Mouse (Mus musculus) colon, adult 2 months (tissue): ENCODE results near the gene Fam187b. TPM values are rescaled to one million over a fixed set of nuclear protein-coding genes. Genes with fewer than 3 reads are reported as not detected.

Experiments used
- polyA plus RNA-seq: library from polyadenylated mRNA; depleted of rRNA; stranded (reverse); fragments of >200 nt; gene quantifications from 2 replicates; pipeline ENCODE4 v1.2.3, GENCODE M21; 2012; rRNA removed

Gene Fam187b
- 4.6 and 5.6 TPM in 2 replicates for polyA plus RNA-seq

DNA sequence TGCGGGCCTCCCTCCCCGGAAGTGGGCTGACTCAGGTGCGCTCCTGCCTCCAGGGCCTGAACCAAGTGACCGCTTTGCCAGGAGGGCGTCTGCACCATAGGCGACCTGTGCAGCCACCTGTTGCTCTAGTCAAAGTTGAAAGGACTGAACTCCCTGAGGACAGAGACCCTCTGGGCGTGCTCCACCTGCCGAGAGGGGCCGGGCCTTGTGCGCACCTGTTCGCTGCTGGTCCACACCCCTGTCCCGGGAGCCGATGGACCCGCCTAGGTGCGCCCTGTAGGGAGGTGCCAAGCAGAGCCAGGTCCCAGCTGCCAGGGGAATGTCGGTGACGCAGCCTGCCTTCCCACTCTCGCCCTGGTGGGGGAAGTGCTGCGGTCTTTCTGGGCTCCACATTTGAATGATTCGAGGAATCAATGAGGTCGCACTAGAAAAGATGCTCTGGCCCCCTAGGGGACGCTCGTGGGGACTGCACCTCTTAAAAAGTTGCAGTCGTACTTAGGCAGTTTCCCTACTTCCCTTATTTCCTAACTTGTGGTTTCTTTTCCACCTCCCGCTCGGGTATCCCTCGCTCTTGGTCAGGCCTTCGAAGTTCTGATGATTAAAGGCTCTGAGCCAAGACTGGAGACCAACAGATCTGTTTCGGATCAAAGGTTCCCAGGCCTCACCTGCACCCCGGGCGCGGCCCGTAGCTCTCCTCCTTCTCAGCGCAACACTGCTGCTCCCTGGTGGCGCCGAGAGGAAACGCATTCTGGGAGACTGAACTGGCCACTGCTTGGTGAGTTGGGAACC lies at the start of gene Fam187b:
Fam187b (plus strand) TSS at position 290 of the 789 bp plus-strand sequence.

DNA sequence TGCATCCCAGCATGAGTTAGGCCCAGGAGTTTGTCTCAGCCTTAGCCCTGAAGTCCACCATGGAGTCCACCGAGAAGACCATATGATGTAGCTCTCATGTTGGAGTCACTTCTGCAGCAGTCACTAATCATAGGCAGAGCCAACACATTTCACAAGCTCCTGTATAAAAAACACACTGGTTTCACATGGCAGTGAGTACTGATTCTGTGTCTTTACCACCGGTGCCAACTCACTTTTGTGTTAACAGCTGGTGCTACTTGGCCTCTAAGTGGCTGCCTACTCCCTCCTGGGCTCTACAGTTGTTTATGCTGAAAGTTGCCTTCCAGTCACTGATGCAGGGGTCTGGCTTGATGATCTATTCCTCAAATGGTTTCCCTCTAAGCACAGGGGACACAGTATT lies 49.0 kb upstream of the Fam187b start, which contains the start of gene Hamp2:
Hamp2 (minus strand) TSS at position 101 of the 400 bp plus-strand sequence.

DNA sequence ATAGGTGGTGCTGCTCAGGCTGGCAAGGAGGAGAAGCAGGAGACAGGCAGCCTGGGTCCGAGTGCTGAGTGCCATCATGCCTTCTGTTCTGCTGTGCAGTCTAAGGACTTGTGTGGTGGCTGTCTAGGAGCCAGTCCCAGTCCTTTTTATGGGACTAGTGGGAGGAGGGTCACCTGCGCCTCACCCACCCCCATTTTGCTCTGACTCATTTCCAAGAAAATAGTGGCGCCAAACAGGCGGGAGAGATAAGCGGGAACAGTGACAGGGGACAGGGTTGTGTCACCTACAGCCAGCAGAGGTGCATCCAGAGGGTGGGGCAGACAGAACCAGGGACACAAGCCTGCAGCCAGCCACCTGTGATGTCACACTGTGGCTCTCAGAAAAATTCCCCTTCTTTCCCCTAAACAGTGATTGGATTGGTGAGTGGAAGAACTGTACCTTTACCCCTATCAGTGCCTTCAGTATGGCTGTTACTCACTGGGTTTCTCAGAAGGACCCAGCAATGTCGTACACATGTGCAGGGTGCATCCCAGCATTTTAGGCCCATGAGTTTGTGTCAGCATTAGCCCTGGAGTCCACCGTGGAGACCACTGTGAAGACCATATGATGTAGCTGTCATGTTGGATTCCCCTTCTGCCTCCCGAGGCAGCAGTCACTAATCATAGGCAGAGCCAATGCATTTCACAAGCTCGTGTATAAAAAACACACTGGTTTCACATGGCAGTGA lies 29.5 kb upstream of the Fam187b start, which contains the start of gene Hamp:
Hamp (minus strand) TSS at position 124 of the 727 bp plus-strand sequence.

GRCm38 (mm10) chr7:30956756-30957366 lies 16.7 kb upstream of the Fam187b start, which contains the start of gene Usf2:
TSS of gene Usf2 (minus strand) at chr7:30956803.

DNA sequence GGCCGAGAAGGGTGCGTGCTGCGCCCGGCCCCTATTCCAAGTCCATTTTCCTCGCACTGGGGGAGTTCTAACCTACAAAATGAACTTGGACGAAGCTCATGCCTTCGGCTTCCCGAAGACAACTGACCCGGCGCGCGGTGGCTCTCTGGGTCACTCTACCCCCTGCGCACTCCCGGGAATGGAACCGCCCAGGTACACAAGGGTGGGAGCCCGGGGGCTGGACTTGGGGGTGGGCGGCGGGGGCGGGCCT lies 414 bp upstream of the Fam187b start, which contains the start of gene Lsr:
Lsr (minus strand) TSS at position 214 of the 250 bp plus-strand sequence.

Other genes starting within 250 kb of the Fam187b start
- 158 and 172 TPM in 2 replicates for gene Tmem147, start 244.2 kb upstream of the Fam187b start, polyA plus RNA-seq
- not detected in 2 replicates for gene Gapdhs, start 230.1 kb upstream of the Fam187b start, polyA plus RNA-seq
- gene Sbsn, start 222.3 kb upstream of the Fam187b start, polyA plus RNA-seq: 1.2 and 1.8 TPM in 2 replicates
- gene Dmkn, start 210.0 kb upstream of the Fam187b start, polyA plus RNA-seq: 3.6 and 5.1 TPM in 2 replicates
- gene Krtdap, start 185.9 kb upstream of the Fam187b start, polyA plus RNA-seq: not detected in 2 replicates
- 65.9 and 69.4 TPM in 2 replicates for gene Ffar2, start 150.0 kb upstream of the Fam187b start, polyA plus RNA-seq
- gene Ffar3, start 117.6 kb upstream of the Fam187b start, polyA plus RNA-seq: 1.6 and 3.7 TPM in 2 replicates
- 0.62 and 0.66 TPM in 2 replicates for gene Ffar1, start 112.2 kb upstream of the Fam187b start, polyA plus RNA-seq
- gene Cd22, start 93.4 kb upstream of the Fam187b start, polyA plus RNA-seq: 3.6 and 5.0 TPM in 2 replicates
- 0.63 and 0.67 TPM in 2 replicates for gene Mag, start 58.9 kb upstream of the Fam187b start, polyA plus RNA-seq
- gene Hamp2, start 49.1 kb upstream of the Fam187b start, polyA plus RNA-seq: 1.2 and 15.5 TPM in 2 replicates
- 0.73 and 1.2 TPM in 2 replicates for gene Hamp, start 29.8 kb upstream of the Fam187b start, polyA plus RNA-seq
- 131 and 151 TPM in 2 replicates for gene Usf2, start 17.0 kb upstream of the Fam187b start, polyA plus RNA-seq
- 312 and 358 TPM in 2 replicates for gene Lsr, start 326 bp upstream of the Fam187b start, polyA plus RNA-seq
- gene Fxyd5, start 68.7 kb downstream of the Fam187b start, polyA plus RNA-seq: 40.4 and 41.9 TPM in 2 replicates
- 6.2 and 7.2 TPM in 2 replicates for gene Fxyd7, start 77.7 kb downstream of the Fam187b start, polyA plus RNA-seq
- gene Fxyd1, start 83.4 kb downstream of the Fam187b start, polyA plus RNA-seq: 192 and 199 TPM in 2 replicates
- 10.7 and 11.0 TPM in 2 replicates for gene Lgi4, start 85.6 kb downstream of the Fam187b start, polyA plus RNA-seq
- gene Fxyd3, start 102.9 kb downstream of the Fam187b start, polyA plus RNA-seq: 95.3 and 98.5 TPM in 2 replicates
- gene Hpn, start 141.5 kb downstream of the Fam187b start, polyA plus RNA-seq: 27.3 and 27.8 TPM in 2 replicates
- 36.5 and 37.2 TPM in 2 replicates for gene Scn1b, start 153.2 kb downstream of the Fam187b start, polyA plus RNA-seq
- 74.4 and 76.3 TPM in 2 replicates for gene Gramd1a, start 182.1 kb downstream of the Fam187b start, polyA plus RNA-seq